Mouse (Mus musculus) retina, adult 2 months (tissue): Measurements from ENCODE around the gene Mtmr12.

Experiments
- DNase-seq: peaks from one replicate; pipeline ENCODE4 v3.0.0-alpha.2; 2012; ENCODE audit warnings: low read depth, low spot score

Mtmr12 gene

GRCm38 (mm10) chr15:12235559-12235958, 30.7 kb downstream of the Mtmr12 start:
- DNase-seq: no peak

- no peak for DNase-seq
Observed at GRCm38 (mm10) chr15:12235983-12236382, 31.2 kb downstream of the Mtmr12 start.

DNA sequence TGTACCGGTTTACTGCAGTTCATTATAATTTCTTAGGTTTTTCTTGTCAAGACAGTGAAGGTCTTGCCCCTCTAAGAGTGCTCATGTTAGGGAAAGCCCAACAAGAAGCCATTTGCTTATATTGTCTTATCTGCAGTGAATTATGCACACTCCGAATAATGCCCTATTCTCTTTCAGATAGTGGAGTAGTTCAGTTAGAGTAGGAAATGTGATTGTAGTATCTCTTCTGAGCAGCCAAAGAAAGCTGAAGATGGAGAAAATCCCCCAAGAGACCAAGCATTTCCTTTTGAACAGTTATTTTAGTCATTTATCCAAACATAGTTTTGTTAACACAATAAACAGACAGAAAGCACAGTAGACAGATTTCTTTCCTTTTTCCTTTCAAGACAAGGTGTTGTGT, 32.1 kb downstream of the Mtmr12 start:
- no peak for DNase-seq

GRCm38 (mm10) chr15:12237539-12237938, 32.7 kb downstream of the Mtmr12 start:
- DNase-seq: no peak

DNA sequence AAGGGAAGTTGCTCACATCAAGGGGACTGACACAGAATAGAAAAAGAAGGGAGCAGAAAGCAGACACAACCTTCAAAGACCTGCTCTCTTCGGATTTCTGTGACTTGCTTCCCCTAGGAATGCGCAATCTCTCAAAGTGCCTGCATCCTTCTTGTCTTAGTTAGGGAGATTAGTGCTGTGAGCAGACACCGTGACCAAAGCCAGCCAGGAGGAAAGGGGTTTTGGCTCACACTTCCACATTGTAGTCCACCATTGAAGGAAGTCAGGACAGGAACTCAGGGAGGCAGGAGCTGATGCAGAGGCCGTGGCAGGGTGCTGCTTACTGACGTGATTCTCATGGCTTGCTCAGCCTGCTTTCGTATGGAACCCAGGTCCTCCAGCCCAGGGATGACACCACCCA, 33.5 kb downstream of the Mtmr12 start:
- no peak for DNase-seq

DNA sequence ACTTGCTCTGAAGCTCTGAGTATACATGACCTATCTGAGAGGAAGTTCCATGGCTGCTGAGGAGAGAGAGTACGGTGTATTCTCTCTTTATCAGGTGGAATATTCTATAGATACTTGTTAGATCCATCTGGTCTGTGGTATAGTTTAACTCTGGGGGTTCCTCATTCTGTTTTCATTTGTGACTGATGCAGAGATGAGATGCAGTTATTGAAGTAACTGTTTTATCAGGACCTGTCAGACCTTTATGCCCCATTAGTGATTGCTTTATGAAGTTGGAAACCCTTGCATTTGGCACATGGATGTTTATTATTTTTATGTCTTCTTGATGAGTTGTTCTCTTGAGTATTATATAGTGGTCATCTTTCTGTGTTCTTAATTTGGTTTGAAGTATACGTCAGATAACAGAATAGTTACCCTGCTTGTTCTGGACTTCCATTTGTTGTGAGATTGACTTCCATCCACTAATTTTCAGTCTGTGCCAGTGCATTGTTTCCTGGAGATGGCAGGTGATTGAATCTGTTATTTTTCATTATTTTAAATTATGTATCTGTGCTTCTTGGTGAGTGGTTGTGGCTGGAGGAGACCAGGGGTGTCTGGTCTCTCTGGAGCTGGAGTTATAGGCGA, 36.0 kb downstream of the Mtmr12 start:
- DNase-seq: no peak

DNA sequence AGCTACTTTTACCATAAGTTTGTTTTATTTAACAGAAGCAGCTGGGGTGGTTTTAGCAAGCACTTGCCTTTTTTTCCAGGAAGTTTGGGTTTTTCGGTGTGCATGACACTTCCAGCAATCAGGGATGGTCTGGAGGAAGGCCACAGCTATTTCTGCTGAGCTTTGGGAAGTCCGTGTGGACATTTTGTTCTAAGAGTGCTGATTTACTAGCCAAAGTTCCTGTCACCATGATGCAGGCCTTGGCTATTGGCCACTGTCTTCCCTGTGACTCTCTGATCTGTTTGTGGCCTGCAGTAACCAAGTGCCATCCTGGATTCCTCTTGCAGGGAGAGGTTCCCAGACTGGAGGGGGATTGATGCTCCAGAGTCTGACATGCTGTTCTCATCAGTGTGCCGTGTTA, 39.0 kb downstream of the Mtmr12 start:
- DNase-seq: no peak

DNA sequence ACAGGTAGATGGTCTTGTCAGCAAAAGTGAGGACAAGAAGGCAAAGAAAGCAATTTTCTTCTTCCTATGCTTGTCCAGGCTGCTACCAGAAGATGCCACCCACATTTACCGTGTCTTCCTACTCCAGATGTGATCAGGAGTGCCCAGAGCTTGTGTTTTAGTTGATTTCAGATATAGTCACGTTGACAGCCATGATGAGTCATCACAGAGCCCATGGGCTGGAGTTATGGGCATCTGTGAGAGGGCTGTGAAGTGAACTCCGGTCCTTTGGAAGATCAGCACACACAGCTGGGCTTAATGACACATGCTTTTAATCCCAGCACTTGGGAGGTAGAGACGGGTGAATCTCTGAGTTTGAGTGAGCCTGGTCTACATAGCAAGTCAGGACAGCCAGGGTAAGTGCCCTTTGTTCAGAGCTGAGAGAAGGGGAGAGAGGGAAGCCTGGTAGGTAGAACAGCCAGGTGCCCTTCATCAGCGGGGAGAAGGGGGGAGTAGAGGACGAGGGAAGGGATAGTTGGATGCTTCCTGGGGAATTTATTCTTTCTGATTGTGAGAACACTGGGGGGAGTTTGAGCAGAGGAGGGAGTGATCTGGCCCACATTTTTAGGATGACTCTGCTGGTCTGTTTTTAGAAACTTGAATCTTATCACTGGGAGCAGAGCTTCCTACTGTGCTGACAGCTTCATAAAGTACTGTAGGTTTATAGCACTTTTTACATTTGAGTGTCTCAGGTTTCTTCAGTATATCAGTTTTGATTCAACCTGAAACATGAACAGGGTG, 40.9 kb downstream of the Mtmr12 start:
- no peak for DNase-seq

DNA sequence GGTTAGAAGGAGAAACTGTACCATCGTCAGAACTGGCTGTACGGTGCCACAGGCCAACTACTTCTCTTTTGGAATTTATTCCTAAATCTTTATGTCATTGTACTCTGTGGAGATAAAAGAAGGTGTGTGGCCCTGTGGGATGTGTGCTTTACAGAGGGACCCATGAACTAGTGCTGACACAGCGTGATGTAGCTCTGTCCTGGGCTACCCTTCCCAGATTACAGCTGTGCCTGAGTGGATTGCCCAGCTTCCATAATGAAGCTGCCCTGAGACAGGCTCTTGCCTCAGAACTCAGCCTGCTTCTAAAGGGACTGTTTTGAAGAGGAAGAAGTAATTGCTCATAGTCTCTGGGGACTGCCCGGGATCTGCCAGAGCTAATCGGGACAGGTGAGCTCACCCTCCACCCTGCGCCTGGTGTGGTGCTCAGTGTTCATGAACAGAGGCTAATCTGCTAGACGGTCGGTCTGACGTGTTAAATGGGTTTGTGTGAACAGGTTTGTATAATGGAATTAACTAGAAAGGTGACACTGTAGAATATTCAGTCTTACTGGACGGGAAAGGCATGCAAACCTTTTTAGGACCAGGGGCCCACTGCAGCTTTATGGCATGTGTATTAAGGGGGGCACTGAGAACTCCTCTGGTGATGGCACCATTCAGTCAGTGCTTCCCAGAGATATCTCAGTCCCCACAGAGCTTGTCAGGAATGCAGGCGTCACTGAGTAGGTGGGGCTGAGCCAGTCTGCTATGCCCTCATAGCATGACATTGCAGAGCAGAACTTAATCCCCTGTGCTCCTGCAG, 41.7 kb downstream of the Mtmr12 start:
- peak; percentile 29 for DNase-seq

- no peak for DNase-seq
Observed at GRCm38 (mm10) chr15:12247159-12247603, 42.4 kb downstream of the Mtmr12 start.

GRCm38 (mm10) chr15:12248279-12248678, 43.5 kb downstream of the Mtmr12 start:
- DNase-seq: no peak

DNA sequence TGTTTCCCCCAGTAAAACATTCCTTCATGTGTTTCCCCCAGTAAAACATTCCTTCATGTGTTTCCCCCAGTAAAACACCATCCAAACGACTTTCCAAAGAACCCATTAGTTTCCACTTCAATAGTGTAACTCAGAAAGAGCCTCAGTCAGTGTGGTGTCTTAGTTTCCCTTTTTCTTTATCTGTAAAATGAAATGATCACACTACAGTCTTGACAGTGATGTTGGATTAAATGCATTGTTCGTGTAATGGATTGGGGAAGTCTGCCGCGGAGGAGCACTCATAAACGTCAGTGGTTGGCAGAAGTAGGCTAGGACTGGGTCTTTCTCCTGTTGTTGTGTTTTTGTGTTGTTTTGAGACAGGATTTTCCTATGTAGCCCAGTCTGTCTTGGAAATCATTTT, 45.5 kb downstream of the Mtmr12 start:
- no peak for DNase-seq

- DNase-seq: no peak
Observed at GRCm38 (mm10) chr15:12251416-12252140, 46.8 kb downstream of the Mtmr12 start.

DNA sequence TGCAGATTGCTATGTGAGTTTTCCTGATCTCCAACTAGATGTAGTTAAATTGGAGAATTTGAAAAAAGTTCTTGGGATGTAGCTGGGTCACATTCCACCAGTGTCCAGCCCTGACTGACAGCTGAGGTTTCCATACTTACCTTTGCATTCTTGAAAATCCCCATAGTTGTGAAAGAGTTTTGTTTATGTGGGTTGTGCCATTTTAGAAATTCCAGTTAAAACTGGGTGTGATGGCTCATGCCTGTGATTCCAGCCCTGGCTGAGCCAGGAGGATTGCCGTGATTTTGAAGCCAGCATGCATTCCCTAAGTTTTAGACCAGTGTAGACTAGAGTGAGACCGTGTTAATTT, 47.3 kb downstream of the Mtmr12 start:
- no peak for DNase-seq

- no peak for DNase-seq
Observed at GRCm38 (mm10) chr15:12257730-12258494, 53.1 kb downstream of the Mtmr12 start.

DNA sequence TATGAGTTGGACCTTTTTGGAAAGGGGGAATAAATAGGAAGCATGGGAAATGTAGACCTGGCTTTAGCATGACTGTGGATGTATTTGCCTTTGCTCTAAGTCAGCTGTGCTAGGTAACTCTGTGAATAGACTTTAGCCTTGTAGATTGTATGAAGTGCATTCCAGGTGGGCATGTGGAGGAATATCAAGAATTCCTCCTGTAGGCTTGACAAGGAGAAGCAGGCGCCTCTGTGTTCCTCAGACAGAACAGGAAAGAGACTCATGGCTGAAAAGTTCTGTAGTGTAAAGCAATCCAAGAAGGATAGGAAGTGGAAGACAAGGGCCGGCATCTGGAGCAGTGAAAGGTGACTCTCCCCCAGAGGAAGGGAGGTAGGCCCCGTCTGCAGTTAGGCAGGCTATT, 58.2 kb downstream of the Mtmr12 start:
- DNase-seq: no peak

DNA sequence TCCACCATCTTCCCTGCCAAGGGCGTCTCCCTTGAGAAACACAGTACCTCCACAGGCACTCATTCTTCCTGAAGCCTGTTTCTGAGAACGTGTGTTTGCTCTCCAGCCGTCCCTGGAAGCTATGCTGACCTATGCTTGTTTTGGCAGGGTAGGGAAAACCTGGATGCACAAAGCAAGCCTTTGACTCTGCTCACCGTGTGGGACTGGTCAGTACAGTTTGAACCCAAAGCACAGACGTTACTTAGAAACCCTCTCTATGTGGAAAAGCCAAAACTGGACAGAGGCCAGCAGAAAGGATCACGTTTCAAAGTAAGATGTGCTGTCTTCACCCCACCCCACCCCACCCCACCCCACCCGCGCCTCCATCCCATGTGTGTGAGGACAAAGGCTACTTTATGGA, 61.6 kb downstream of the Mtmr12 start:
- no peak for DNase-seq

- DNase-seq: peak; percentile 50
Observed at GRCm38 (mm10) chr15:12268021-12268420, 63.2 kb downstream of the Mtmr12 start.

DNA sequence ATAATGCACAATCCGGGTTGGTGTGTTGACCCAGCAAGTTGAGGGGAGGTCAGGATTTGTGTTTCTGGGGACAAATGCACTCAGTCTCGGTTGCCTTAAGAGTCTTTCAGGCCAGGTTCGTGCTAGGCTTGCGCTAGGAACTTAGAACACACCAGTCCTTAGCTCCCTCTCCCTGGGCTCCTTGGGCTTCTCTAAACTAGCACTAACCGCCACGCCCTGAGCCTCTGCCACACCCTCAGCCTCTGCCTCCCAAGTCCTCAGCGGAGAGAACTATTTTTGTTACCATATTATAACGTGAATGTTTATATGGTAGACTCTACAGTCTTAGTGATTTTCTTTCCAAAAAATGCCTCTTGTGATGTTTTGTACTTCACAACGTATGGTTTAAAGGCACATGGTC, 66.5 kb downstream of the Mtmr12 start:
- no peak for DNase-seq

DNA sequence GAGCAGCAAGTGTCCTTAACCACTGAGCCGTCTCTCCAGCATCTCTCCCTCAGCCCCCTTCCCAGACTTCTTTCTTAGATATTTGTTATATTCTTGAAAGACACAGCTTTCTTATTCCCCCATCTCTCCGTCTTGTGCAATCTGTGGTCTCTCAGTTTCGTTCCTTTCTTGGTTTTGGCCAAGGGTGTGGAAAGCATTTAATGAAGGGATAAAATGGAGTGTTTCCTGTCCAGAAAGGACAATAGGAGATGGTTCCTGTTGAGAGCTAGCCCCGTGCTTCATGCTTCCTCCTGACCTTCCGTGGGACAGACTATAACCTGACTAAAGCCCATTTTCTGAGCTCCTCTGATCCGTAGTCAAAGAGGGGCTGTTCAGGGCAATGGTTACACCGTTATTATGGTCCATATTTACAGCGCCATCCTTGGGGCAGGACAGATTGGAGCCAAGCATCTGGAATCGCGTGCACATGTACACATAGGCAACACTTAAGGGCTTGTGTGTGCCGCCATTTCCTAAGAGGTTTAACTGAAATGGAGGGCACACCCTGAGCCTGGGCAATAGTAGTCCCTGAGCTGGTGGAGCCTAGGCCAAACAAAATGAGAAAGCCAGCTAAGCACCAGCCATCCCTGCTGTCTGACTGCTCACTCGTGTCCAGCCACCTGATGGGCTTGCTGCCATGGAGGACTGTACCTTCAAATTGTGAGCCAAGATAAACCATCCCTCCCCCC, 68.7 kb downstream of the Mtmr12 start:
- no peak for DNase-seq
